In genomic region chr7:139833532-139833931, GRCm38 (mm10) we compare ENCODE assay signal across 9 mouse cellular contexts. TPM values are rescaled to one million over a fixed set of nuclear protein-coding genes. Genes with fewer than 3 reads are reported as not detected.
DNase-seq lines count a peak whose midpoint lies in the region; ATAC-seq and TF ChIP-seq lines count a peak whose summit lies in the region.
"Had no signal": no experiment of that assay in that cellular context is flagged by ENCODE, and none has a peak within 500 bp of the region (broad histone marks: within the 10 kb centered on the region; RNA-seq: fewer than 3 reads in every experiment).

No protein-coding gene starts in this region.

- H3K4me2 ChIP-seq in liver, embryonic 11.5 days, result peak overlapping the region; percentile 21; the same call in 1 of the 2 replicates
- peak overlapping the region; percentile 68 for H3K4me2 ChIP-seq in hindbrain, embryonic 15.5 days

- no peak for TF ChIP-seq CTCF in olfactory bulb, adult 2 months (IDR thresholded peaks at IDR 0.05; ENCODE audit: insufficient read depth, low read depth, low read length)

- no peak overlapping the region for H3K9ac ChIP-seq in liver, embryonic 11.5 days (ENCODE audit: low read depth, low read length)
- H3K9ac ChIP-seq in hindbrain, embryonic 15.5 days, result peak overlapping the region; percentile 43

- peak; percentile 42 for DNase-seq in adrenal gland, adult 2 months
- no peak for DNase-seq in adrenal gland, adult 8-10 months
- DNase-seq in liver, embryonic 11.5 days (ENCODE audit: low spot score), result no peak
- no peak for DNase-seq in liver
- no peak for DNase-seq in urinary bladder, postnatal 4 days (ENCODE audit: low spot score in 2 of 2)
- DNase-seq in left cerebral cortex, adult 9 months (ENCODE audit: low spot score in 2 of 2), result no peak
- DNase-seq: kidney, adult 18-20 months had no signal

- H3K27me3 ChIP-seq in liver, embryonic 11.5 days (replicated peaks; ENCODE audit: control insufficient read depth, insufficient read depth, low read length), result peaks cover 30% of the 10 kb centered on the region
- H3K27me3 ChIP-seq in hindbrain, embryonic 15.5 days, result no peaks in the 10 kb centered on the region

- 35% methylated on average over 5 of the region's 5 CpGs for WGBS in liver, embryonic 11.5 days
- 20% methylated on average over 5 of the region's 5 CpGs for WGBS in hindbrain, embryonic 15.5 days
- 37% methylated on average over 5 of the region's 5 CpGs for WGBS in olfactory bulb, adult 2 months

- H3K4me3 ChIP-seq in liver, embryonic 11.5 days (ENCODE audit: low read depth, low read length), result no peak overlapping the region
- peak overlapping the region; percentile 40 for H3K4me3 ChIP-seq in hindbrain, embryonic 15.5 days
- peak overlapping the region; percentile 46 for H3K4me3 ChIP-seq in olfactory bulb, adult 2 months (ENCODE audit: insufficient read depth, low read depth, low read length)

- no peak for ATAC-seq in liver, embryonic 11.5 days (replicated peaks; ENCODE audit: low FRiP score)
- ATAC-seq in hindbrain, embryonic 15.5 days (ENCODE audit: low FRiP score, low read depth), result no peak

- no peaks in the 10 kb centered on the region for H3K9me3 ChIP-seq in liver, embryonic 11.5 days (ENCODE audit: control insufficient read depth, low read length)
- no peaks in the 10 kb centered on the region for H3K9me3 ChIP-seq in hindbrain, embryonic 15.5 days

- H3K27ac ChIP-seq in liver, embryonic 11.5 days (ENCODE audit: low read depth, low read length), result no peak overlapping the region
- peak overlapping the region; percentile 84 for H3K27ac ChIP-seq in hindbrain, embryonic 15.5 days (replicated peaks)
- H3K27ac ChIP-seq in olfactory bulb, adult 2 months (ENCODE audit: insufficient read depth, low read depth, low read length), result peak overlapping the region; percentile 59

- no peak for TF ChIP-seq POLR2A in olfactory bulb, adult 2 months (IDR thresholded peaks at IDR 0.05; ENCODE audit: insufficient read depth, low read depth, low read length)

- H3K36me3 ChIP-seq in liver, embryonic 11.5 days (ENCODE audit: control insufficient read depth, insufficient read depth, low read length), result no peaks in the 10 kb centered on the region
- no peaks in the 10 kb centered on the region for H3K36me3 ChIP-seq in hindbrain, embryonic 15.5 days

- H3K4me1 ChIP-seq in liver, embryonic 11.5 days (replicated peaks; ENCODE audit: control insufficient read depth, insufficient read depth, low read length), result no peaks in the 10 kb centered on the region
- H3K4me1 ChIP-seq in hindbrain, embryonic 15.5 days (replicated peaks), result peaks cover 44% of the 10 kb centered on the region
- peaks cover 29% of the 10 kb centered on the region for H3K4me1 ChIP-seq in olfactory bulb, adult 2 months (ENCODE audit: control insufficient read depth, insufficient read depth, low read length)

RNA-seq across cellular contexts. Expression of gene Adgra1, which starts 0.4 kb away (rescaled TPM):
- 1 to 10 TPM; 2.6 to 4.5 TPM for total RNA-seq in adrenal gland, adult 2 months (2021)
- 3.4 and 4.5 TPM in 2 replicates for polyA plus RNA-seq in adrenal gland, adult 2 months (2012; rRNA removed)
- total RNA-seq in adrenal gland, adult 8-10 months (2022), result 1 to 10 TPM; 4.1 to 5.7 (median 5.1) TPM
- 0.08 TPM in 1 of 2 replicates, not detected in the other for polyA plus RNA-seq in liver, embryonic 11.5 days (2014; fragmentation: Nextera tagmentation; extraction: Ambion mirVana)
- polyA plus RNA-seq in hindbrain, embryonic 15.5 days (2015; fragmentation: Nextera tagmentation; extraction: Ambion mirVana), result 26.2 and 26.5 TPM in 2 replicates
- polyA plus RNA-seq in olfactory bulb, adult 2 months (2012; ENCODE audit: insufficient read depth, insufficient read length, low replicate concordance, missing spikeins), result not detected in 2 replicates
